Mouse (Mus musculus) B cell, adult 62 days (primary cell): Measurements from ENCODE around the gene Syne1. TPM values are rescaled to one million over a fixed set of nuclear protein-coding genes. Genes with fewer than 3 reads are reported as not detected.

Source experiments
- total RNA-seq: library from RNA; stranded (reverse); gene quantifications from 4 replicates; pipeline ENCODE4 v1.2.4, GENCODE M21; 2023

Syne1 gene
- total RNA-seq = 47.3 to 52.3 TPM (median 51.4 TPM) in 4 replicates

GRCm38 (mm10) chr10:5551382-5551781, at the start of gene Syne1:
Syne1 (minus strand) TSS chr10:5551482.

GRCm38 (mm10) chr10:5593464-5593863, 42.2 kb upstream of the Syne1 start, which contains the start of gene Myct1:
Myct1 (plus strand) TSS chr10:5593775.

DNA sequence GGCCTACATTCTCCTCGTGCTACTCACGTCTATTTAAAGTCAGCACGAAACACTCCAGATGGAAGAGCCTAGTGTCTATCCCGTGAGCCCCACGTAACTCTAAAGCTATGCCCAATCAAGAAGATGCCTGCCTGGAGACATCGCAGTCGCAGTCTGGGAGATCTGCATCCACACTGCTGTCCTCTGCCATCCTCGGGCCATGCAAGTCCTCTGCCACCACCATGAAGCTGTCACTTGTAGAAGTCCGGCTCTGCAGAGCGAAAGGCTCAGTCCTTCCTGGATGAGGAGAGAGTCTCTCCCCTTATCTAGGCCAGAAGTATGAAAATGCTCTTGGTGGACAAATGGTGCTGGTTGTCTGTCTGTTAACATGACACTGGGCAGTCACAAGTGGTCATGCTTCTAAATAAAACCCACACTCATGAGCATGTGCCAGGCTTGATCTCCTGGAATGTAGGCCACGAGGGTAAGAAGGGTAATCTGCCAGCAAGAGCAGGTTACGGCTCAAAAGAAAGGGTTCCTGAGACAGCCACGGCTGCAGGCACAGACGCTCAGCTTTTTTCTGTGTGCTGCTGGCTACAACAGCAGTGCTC, 482.5 kb downstream of the Syne1 start, which contains the start of gene Gm10097:
Gene Gm10097, plus strand, starts transcription at position 517 of the 590 bp plus-strand sequence.

Other genes starting within 250 kb of the Syne1 start
- not detected in 4 replicates for gene Myct1, start 42.3 kb upstream of the Syne1 start, total RNA-seq
- gene Vip, start 87.7 kb upstream of the Syne1 start, total RNA-seq = not detected in 4 replicates